Mouse (Mus musculus): Measurements from ENCODE around the gene Ank3.

GRCm38 (mm10) chr10:69556278-69556677 is 157.7 kb downstream of the Ank3 start:
- peak; percentile 71 for TF ChIP-seq CTCF (IDR thresholded peaks at IDR 0.05)
- no peak for TF ChIP-seq EP300 (IDR thresholded peaks at IDR 0.05)

All from lung, postnatal 0 days (tissue).